Mouse (Mus musculus) heart, embryonic 10.5 days (tissue): ENCODE results near the gene Eci3. TPM values are rescaled to one million over a fixed set of nuclear protein-coding genes. Genes with fewer than 3 reads are reported as not detected.
"Not testable (repeated sequence)": the region's sequence is repeated elsewhere in the genome, so short reads cannot be mapped to it uniquely, and the experiment has no call there.

Source experiments
- DNase-seq: peaks from one replicate; pipeline ENCODE4 v3.0.0-alpha.2; 2017; ENCODE audit warnings: low spot score
- H3K27ac ChIP-seq: fragments of 300-500 bp; sonication (generic); 2 replicates; pipeline ENCODE4 v1.5.1; 2016; ENCODE audit warnings: mild to moderate bottlenecking
- H3K27me3 ChIP-seq: fragments of 300-500 bp; sonication (generic); 2 replicates; pipeline ENCODE4 v1.6.1; 2016; ENCODE audit warnings: mild to moderate bottlenecking; ENCODE audit not compliant: poor library complexity, insufficient read depth, severe bottlenecking
- H3K36me3 ChIP-seq: fragments of 300-500 bp; sonication (generic); 2 replicates; pipeline ENCODE4 v1.6.1; 2016; ENCODE audit warnings: mild to moderate bottlenecking, moderate library complexity
- H3K4me1 ChIP-seq: fragments of 300-500 bp; sonication (generic); 2 replicates; pipeline ENCODE4 v1.6.1; 2016; ENCODE audit warnings: mild to moderate bottlenecking
- H3K4me3 ChIP-seq: fragments of 300-500 bp; sonication (generic); 2 replicates; pipeline ENCODE4 v1.5.1; 2016; ENCODE audit warnings: mild to moderate bottlenecking, moderate library complexity
- H3K9me3 ChIP-seq: fragments of 300-500 bp; sonication (generic); 2 replicates; pipeline ENCODE4 v1.6.1; 2016; ENCODE audit warnings: mild to moderate bottlenecking, moderate library complexity
- WGBS: fragments of 180-500 bp; shearing (Covaris S2); methylation state at CpG from one replicate; pipeline ENCODE4 v1.1.7; 2016; 5-methylcytosine and 5-hydroxymethylcytosine counted together
- polyA plus RNA-seq: library from polyadenylated mRNA; unstranded; fragments of >200 nt; fragmentation: Nextera tagmentation; extraction: Ambion mirVana; gene quantifications from 2 replicates; pipeline ENCODE4 v1.2.1, GENCODE M21; 2016

Eci3 gene
- 0.43 and 0.55 TPM in 2 replicates for polyA plus RNA-seq

DNA sequence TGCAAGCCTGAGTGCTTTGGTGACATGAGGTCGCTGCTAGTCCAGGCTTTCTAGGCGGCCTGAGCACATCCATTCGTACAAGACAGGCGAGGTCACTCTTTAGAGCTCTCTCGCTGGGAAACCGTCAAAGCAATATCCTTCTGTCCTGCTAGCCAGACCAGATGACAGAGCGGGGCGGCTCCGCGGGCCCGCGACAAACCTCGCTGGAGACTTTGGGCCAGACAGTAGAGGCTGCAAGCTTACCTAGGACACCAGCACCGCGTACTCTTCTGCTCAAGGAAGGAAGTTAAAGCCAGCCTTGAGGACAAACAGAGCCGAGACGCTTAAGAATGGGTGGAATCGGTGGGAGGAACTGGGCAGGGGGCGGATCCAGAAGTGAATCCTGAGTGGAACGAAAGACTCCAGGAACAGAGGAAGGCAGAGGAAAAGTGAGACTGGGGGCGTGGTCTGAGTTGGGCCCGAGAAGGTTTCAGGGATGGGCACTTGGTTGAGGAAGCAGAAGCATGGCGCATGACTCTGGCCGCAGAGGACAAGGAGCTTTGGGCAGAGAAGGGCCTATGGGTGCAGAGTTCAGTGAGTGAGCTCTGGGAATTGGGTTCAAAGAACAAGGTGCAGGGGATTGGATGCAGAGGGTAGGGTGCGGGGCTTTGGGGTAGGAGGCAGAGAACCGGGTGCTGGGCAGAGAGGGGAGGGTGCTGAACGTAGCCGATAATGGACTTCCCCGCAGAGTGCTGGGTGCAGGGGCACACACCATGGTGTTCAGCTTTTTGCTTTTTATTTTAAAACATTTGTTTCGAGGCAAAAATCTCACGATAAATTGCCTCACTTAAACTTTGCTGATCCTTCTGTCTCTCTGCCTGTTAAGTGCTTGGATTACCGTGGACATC, at the start of gene Eci3:
Gene Eci3, minus strand, starts transcription at position 300 of the 887 bp plus-strand sequence.
- H3K4me1 ChIP-seq = peaks cover 7% of the 10 kb centered on the region; the same call in 1 of the 2 replicates
- peak within 1 kb of the TSS; percentile 64 for H3K4me3 ChIP-seq
- WGBS = 2% methylated on average over 32 of the region's 32 CpGs
- peaks cover 37% of the 10 kb centered on the region for H3K27me3 ChIP-seq
- H3K36me3 ChIP-seq = no peaks in the 10 kb centered on the region
- H3K9me3 ChIP-seq = no peaks in the 10 kb centered on the region
- peak within 1 kb of the TSS; percentile 52; the same call in 1 of the 2 replicates for H3K27ac ChIP-seq
- no peak for DNase-seq

- no peak for DNase-seq
- H3K4me1 ChIP-seq = peaks cover 10% of the 10 kb centered on the region; the same call in 1 of the 2 replicates
- WGBS = 68% methylated on average over 2 of the region's 2 CpGs
- H3K9me3 ChIP-seq = peaks cover 4% of the 10 kb centered on the region; the same call in 1 of the 2 replicates
- H3K27me3 ChIP-seq = no peaks in the 10 kb centered on the region
- H3K4me3 ChIP-seq = no peak overlapping the region
- H3K27ac ChIP-seq = no peak overlapping the region
- no peaks in the 10 kb centered on the region for H3K36me3 ChIP-seq
These were observed 32.3 kb upstream of the Eci3 start for GRCm38 (mm10) chr13:34995925-34996324.

GRCm38 (mm10) chr13:34993983-34994811, 30.6 kb upstream of the Eci3 start:
- no peaks in the 10 kb centered on the region for H3K27me3 ChIP-seq
- peak overlapping the region; percentile 94 for H3K27ac ChIP-seq
- H3K4me3 ChIP-seq = peak overlapping the region; percentile 69
- H3K4me1 ChIP-seq = peaks cover 10% of the 10 kb centered on the region; the same call in 1 of the 2 replicates
- DNase-seq = peak; percentile 98
- H3K36me3 ChIP-seq = peaks cover 12% of the 10 kb centered on the region
- peaks cover 4% of the 10 kb centered on the region; the same call in 1 of the 2 replicates for H3K9me3 ChIP-seq
- under 1% methylated on average over 33 of the region's 33 CpGs for WGBS

- Histone ChIP-seq H3K9me3 (peaks cover 4% of the 10 kb centered on the region; the same call in 1 of the 2 replicates), H3K27ac (peak overlapping the region; percentile 94), H3K36me3 (peaks cover 18% of the 10 kb centered on the region), H3K4me1 (peaks cover 10% of the 10 kb centered on the region; the same call in 1 of the 2 replicates), H3K27me3 (no peaks in the 10 kb centered on the region), H3K4me3 (peak overlapping the region; percentile 69)
- no peak for DNase-seq
- WGBS = 1% methylated on average over 22 of the region's 22 CpGs
These were observed 30.0 kb upstream of the Eci3 start for GRCm38 (mm10) chr13:34993595-34993982.

DNA sequence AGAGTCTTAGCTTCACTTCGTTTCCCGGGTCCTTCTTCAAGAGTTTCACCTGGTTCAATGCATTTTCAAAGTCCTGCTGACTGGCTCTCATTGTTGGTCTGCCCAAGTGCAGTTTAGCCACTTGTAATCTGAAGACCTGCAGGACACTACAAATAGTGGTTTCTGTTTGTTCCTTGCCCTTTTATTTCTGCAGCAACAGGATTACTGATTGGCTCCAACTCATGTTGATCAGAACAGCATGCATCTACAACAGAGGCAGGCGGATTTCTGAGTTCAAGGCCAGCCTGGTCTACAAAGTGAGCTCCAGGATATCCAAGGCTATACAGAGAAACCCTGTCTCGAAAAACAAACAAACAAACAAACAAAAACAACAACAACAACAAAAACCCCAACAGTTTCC, 29.5 kb upstream of the Eci3 start:
- Histone ChIP-seq H3K4me3 (peak overlapping the region; percentile 69), H3K36me3 (peaks cover 23% of the 10 kb centered on the region), H3K4me1 (peaks cover 10% of the 10 kb centered on the region; the same call in 1 of the 2 replicates), H3K9me3 (peaks cover 1% of the 10 kb centered on the region; the same call in 1 of the 2 replicates), H3K27me3 (no peaks in the 10 kb centered on the region), H3K27ac (no peak overlapping the region)
- DNase-seq = no peak
- WGBS = 78% methylated on average over 4 of the region's 4 CpGs

GRCm38 (mm10) chr13:34991581-34992273, 28.1 kb upstream of the Eci3 start:
- Histone ChIP-seq H3K4me1 (peaks cover 10% of the 10 kb centered on the region; the same call in 1 of the 2 replicates), H3K9me3 (no peaks in the 10 kb centered on the region), H3K36me3 (peaks cover 37% of the 10 kb centered on the region), H3K27me3 (no peaks in the 10 kb centered on the region), H3K27ac (no peak overlapping the region), H3K4me3 (no peak overlapping the region)
- 69% methylated on average over 4 of the region's 4 CpGs for WGBS
- no peak for DNase-seq

DNA sequence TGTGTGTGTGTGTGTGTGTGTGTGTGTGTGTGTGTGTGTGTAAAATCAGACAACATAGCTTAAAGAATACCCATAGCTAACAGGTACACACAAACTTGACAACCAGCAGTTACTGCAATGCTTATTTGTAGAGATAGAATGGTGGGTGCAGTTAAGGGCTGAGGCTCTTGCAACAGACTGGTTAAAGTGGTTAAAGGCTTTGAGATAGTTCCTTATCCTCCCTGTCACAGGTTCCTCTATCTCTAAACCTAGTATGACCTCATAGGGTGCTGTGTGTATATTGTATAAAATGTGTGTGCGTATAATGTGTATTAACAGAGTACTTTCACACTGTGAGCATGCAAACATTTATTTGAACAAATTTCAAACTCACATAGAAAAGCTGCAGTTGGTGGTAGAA, 19.9 kb upstream of the Eci3 start:
- H3K9me3 ChIP-seq, H3K27me3 ChIP-seq, H3K4me3 ChIP-seq, H3K27ac ChIP-seq, H3K4me1 ChIP-seq, DNase-seq: not testable (repeated sequence)
- peaks cover 81% of the 10 kb centered on the region for H3K36me3 ChIP-seq
- 86% methylated on average over 1 of the region's 1 CpGs for WGBS

GRCm38 (mm10) chr13:34978635-34979034, 15.0 kb upstream of the Eci3 start:
- not testable (repeated sequence) for DNase-seq, H3K4me3 ChIP-seq, H3K27me3 ChIP-seq, H3K9me3 ChIP-seq, H3K27ac ChIP-seq, H3K4me1 ChIP-seq
- 74% methylated on average over 5 of the region's 5 CpGs for WGBS
- H3K36me3 ChIP-seq = peaks cover 57% of the 10 kb centered on the region

DNA sequence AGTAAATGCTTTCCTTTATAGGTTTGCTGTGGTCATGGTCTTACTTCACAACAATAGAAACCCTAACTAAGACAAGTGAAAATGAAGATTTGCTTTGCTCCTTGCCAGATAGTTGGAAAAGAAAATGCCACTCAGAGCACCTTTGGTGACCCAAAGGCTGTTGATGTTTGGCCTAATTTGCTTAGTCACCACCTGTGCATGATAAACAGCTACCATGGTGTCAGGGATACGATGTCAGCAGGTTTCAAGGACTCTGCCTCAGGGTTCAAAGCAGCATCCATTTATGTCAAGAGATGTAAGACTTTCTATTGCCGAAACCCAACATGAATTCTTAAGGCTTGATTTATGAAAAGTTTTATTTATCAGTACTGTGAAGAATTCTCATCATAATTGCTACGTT, 13.8 kb upstream of the Eci3 start:
- Histone ChIP-seq H3K36me3 (peaks cover 49% of the 10 kb centered on the region), H3K27ac (no peak overlapping the region), H3K27me3 (no peaks in the 10 kb centered on the region), H3K4me1 (no peaks in the 10 kb centered on the region), H3K4me3 (no peak overlapping the region), H3K9me3 (no peaks in the 10 kb centered on the region)
- DNase-seq = no peak
- 88% methylated on average over 3 of the region's 3 CpGs for WGBS

- DNase-seq = no peak
- Histone ChIP-seq H3K4me1 (no peaks in the 10 kb centered on the region), H3K36me3 (peaks cover 38% of the 10 kb centered on the region), H3K4me3 (no peak overlapping the region), H3K27ac (no peak overlapping the region), H3K27me3 (no peaks in the 10 kb centered on the region), H3K9me3 (no peaks in the 10 kb centered on the region)
- WGBS = 84% methylated on average over 4 of the region's 4 CpGs
These were observed 12.5 kb upstream of the Eci3 start for GRCm38 (mm10) chr13:34976116-34976515.

- Histone ChIP-seq H3K9me3 (no peaks in the 10 kb centered on the region), H3K27ac (no peak overlapping the region), H3K36me3 (peaks cover 20% of the 10 kb centered on the region), H3K4me1 (no peaks in the 10 kb centered on the region), H3K27me3 (no peaks in the 10 kb centered on the region), H3K4me3 (no peak overlapping the region)
- DNase-seq = no peak
- 29% methylated on average over 1 of the region's 1 CpGs for WGBS
These were observed 10.2 kb upstream of the Eci3 start for GRCm38 (mm10) chr13:34973770-34974169.

GRCm38 (mm10) chr13:34973149-34973548, 9.5 kb upstream of the Eci3 start:
- Histone ChIP-seq H3K27me3 (no peaks in the 10 kb centered on the region), H3K36me3 (peaks cover 14% of the 10 kb centered on the region), H3K27ac (no peak overlapping the region), H3K4me3 (no peak overlapping the region), H3K4me1 (no peaks in the 10 kb centered on the region), H3K9me3 (no peaks in the 10 kb centered on the region)
- 19% methylated on average over 1 of the region's 1 CpGs for WGBS
- no peak for DNase-seq
